Mouse (Mus musculus): ENCODE results near the gene Hace1. TPM values are rescaled to one million over a fixed set of nuclear protein-coding genes. Genes with fewer than 3 reads are reported as not detected.
"Not testable (repeated sequence)": the region's sequence is repeated elsewhere in the genome, so short reads cannot be mapped to it uniquely, and the experiment has no call there.

The Hace1 gene
- total RNA-seq (2021) = 1 to 10 TPM; 8.7 to 9.3 TPM

- intact Hi-C loops (cut with DNase I) = no loop called here
- DNase-seq (ENCODE audit: low spot score) = peak; percentile 69
Measured at GRCm38 (mm10) chr10:45577731-45578297, at the start of gene Hace1. TSS of gene Hace1 (plus strand) at chr10:45577829.

DNA sequence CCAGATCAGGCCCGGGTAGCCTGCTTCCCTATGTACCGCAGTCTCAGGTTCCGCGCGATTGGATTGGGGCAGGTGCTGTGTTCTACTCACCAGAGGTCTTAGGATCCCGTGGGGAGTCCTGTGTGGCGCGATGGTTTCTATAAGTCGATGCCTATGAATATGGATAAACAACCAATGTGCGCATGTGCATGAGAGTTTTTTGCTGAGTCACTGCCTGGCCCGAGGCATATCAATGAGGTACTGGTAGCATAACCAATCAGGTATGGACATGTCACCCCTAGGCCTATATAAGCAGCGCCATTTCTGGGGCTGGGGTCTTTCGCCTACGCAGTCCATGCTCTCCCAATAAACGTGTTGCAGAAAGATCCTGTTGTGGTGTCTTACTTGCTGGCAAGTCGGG lies 40.3 kb upstream of the Hace1 start:
- intact Hi-C loops (cut with DNase I); DNase-seq (ENCODE audit: low spot score): not testable (repeated sequence)

DNA sequence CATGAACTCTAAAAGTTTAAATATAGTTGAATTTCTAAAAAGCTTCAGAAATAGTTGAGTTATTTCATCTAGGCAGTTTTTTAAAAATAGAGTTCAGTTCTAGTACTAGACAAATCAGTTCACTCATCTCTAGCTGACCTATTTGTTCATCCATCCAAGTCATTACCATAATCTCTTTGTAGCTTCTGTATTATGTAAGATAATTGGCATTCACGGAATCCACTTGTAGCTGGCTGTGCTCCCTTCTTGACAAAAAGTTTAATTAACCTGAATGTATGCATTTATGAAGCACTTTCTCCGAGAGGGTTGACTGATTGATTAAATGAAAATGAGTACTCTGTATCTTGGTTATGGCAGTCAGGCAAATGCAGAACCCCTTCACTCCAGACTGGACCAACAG lies 34.9 kb upstream of the Hace1 start:
- intact Hi-C loops (cut with DNase I) = no loop called here
- DNase-seq (ENCODE audit: low spot score) = no peak

DNA sequence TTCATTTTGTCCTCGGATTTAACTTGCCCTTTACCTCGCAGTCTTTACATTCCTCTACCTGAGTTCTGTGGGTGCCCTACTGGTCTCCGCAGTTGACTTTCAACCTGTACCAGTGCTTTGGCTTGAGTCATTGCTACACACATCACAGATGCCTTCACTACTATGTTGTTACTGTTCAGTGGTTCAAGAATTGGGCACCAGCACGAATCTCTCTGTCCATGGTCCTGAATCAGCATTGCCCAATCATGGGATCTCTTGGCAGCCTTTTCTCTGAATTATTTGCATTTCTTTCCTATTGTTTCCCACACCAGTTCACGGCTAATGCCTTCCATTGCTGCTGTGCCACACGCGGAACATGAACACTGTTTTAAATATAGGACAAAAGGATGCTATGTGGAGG lies 30.8 kb upstream of the Hace1 start:
- intact Hi-C loops (cut with DNase I) = no loop called here
- no peak for DNase-seq (ENCODE audit: low spot score)

DNA sequence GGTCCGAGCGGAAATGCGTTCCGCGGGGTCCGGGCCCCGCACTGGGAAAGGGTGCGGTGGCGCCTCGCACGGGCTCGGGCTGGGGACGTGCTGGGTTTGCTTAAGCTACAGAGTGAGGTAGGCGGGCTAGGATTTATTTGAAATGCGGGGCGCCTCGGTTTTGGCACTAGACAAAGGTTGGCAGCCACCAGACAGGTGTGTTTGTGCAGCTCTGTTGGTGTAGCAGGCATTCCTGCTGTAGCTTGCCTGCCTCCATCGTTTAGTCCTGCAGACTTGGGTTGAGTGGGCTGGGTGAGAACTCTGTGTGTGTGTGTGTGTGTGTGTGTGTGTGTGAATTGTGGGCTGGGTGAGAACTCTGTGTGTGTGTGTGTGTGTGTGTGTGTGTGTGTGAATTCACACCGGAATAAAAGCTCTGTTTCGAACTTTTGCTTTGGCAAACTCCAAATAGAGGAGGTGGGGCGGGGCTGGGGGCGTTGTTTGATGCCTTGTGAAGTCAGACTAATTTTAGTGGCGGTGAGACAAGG lies 731 bp downstream of the Hace1 start:
- intact Hi-C loops (cut with DNase I) = no loop called here
- peak; percentile 4 for DNase-seq (ENCODE audit: low spot score)

GRCm38 (mm10) chr10:45583310-45583709 lies 5.7 kb downstream of the Hace1 start:
- no peak for DNase-seq (ENCODE audit: low spot score)
- intact Hi-C loops (cut with DNase I) = no loop called here

GRCm38 (mm10) chr10:45583829-45584228 lies 6.2 kb downstream of the Hace1 start:
- intact Hi-C loops (cut with DNase I) = no loop called here
- DNase-seq (ENCODE audit: low spot score) = no peak

DNA sequence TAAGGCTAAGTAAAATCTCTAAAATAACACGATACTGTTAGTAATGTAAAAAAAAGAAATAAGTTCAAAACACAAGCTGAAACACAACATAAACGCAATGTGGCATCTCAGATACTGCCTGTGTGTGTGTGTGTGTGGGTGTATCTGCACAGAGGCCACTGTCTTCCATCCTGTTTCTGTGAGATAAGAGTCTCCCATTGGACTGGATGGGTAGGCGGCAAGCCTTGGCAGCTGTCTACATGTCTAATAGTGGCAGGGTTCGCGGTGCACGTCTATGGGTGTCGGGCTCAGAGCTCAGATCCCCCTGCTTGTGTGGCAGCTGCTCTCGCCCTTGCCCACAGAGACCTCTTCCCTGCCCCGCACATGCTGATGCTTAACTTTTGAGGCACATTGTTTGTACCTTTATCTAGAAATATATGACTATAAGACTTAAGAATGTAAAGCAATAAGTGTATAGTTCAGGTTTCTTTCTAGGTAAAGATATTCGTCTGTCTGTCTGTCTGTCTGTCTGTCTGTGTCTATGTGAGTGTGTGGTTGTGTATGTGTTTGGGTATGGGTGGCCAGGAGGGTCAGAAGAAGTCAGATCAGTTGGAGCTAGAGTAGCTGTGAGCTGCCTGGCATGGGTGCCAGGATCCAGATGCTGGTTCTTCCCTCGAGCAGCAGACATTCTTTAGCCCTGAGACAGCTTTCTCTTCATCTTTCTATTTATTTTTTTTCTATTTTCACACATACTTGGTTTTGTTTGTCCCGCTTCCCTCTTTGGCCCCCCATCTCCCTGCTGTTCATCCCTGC lies 6.9 kb downstream of the Hace1 start:
- intact Hi-C loops (cut with DNase I) = no loop called here
- DNase-seq (ENCODE audit: low spot score) = no peak

DNA sequence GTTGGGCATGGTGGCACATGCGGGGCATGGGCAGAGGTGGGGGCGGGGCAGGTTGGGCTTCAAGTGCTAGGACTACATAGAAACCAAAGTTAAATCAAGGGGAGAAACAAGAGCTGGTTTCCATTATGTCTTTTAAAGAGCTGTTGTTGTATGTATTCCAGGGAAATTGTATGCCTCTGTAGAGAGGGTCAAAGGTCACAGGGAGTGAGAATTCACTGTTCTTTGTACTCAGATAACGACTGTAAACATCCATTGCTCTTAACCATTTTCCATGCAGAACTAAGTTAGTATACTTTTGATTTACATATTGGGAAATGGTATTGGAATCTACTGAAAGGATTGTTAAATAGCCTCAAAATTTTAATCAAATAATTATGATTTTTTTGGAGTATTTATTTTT lies 28.2 kb downstream of the Hace1 start:
- DNase-seq (ENCODE audit: low spot score) = no peak
- intact Hi-C loops (cut with DNase I) = no loop called here

- no peak for DNase-seq (ENCODE audit: low spot score)
- intact Hi-C loops (cut with DNase I) = no loop called here
Measured at GRCm38 (mm10) chr10:45610727-45611126, 33.1 kb downstream of the Hace1 start.

DNA sequence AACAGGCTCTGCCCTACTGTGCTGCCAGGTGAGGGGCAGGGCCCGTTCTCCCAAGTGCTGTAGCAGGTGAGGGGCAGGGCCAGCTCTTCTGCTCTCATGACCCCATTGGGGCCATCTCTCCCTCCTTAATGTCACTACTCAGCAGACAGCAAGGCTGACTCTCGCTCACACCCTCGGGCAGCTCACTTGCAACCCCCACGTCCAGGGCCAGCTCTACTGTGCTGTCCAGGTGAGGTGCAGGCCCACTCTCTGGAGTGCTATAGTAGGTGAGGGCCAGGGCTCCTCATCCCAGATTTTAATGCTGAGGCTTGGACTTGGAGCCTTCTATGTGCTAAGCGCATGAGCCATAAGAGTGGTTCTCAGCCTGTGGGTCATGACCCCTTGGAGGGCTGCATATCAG lies 38.4 kb downstream of the Hace1 start:
- intact Hi-C loops (cut with DNase I) = no loop called here
- DNase-seq (ENCODE audit: low spot score) = no peak

GRCm38 (mm10) chr10:45619039-45619438 lies 41.4 kb downstream of the Hace1 start:
- intact Hi-C loops (cut with DNase I) = no loop called here
- DNase-seq (ENCODE audit: low spot score) = no peak

DNA sequence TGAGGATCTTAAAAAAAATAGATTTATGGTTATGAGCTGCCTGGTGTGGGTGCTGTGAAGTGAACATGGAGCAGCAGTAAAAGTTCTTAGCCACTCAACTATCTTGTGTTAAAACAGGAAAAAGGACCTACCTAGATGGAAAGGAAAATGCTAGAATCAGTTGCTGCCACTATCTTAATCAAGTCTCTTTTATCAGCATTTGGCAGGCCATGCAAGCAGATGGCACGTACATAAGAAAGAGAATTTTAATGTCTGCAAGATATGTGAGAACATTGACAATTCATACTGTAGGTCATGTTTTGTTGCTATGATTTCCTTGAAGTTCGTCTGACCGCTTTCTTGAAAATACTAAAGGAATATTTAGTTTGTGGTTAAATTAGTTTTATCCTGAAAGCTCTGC lies 54.4 kb downstream of the Hace1 start:
- intact Hi-C loops (cut with DNase I) = no loop called here
- DNase-seq (ENCODE audit: low spot score) = no peak

GRCm38 (mm10) chr10:45632641-45633040 lies 55.0 kb downstream of the Hace1 start:
- intact Hi-C loops (cut with DNase I) = no loop called here
- no peak for DNase-seq (ENCODE audit: low spot score)

- intact Hi-C loops (cut with DNase I) = no loop called here
- DNase-seq (ENCODE audit: low spot score) = no peak
Measured at GRCm38 (mm10) chr10:45635201-45635600, 57.6 kb downstream of the Hace1 start.

DNA sequence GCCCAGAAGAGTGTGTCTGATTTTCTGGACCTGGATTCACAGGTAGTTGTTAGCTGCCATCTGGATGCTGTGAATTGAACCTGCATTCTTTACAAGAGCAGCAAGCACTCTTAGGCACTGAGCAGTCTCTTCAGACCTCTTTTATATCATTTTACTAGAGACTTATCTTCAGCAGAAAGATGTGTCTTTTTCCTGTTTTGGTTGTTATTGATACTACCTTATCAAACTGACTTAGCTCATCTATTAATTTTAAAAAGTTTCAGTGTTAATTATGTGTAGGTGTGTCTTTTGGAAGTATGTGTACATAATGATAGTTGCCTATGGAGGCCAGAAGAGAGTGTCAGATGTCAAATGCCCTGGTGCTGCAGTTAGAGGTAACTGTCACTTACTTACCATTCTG lies 62.1 kb downstream of the Hace1 start:
- intact Hi-C loops (cut with DNase I) = no loop called here
- no peak for DNase-seq (ENCODE audit: low spot score)

DNA sequence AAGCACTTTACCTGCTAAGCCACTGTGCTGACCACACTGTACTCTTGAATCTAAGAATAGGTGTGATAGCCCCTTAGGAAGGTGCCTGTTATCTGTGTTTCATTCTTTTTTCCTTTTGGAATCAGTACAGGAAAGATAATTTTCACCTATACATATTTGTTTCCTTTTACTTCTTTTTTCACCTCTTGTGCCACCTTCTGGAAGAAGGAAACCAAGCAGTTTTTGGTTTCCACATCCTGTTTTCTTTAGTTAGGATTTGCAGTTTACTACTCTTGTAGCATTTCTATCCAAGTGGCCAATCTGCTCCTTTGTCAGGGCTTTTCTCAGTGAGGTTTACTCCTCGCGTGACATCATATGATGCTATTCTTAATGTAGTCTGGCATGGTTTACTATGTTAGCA lies 76.4 kb downstream of the Hace1 start:
- no peak for DNase-seq (ENCODE audit: low spot score)
- intact Hi-C loops (cut with DNase I) = loop anchor here (10.0 kb wide), 1 partner anchor 269 kb away; no protein-coding TSS in a partner anchor

DNA sequence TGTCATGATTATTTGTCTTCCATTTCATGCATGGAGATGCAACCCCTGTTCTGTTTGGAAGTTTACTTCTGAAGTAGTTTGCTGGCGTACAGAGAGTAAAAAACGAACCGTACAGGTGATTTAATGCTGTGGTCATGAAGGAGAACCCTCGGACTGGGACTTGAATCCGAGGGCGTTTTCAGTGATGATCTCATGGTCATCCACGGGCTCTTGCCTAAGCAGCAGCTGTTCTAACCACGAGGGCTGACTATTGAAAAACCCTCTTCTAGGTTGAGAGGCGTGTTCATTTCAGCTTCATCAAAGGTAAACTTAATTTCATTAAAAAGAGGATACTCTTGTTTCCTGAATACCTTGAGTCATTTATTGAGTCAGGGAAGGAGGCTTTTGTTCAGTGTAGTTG lies 84.4 kb downstream of the Hace1 start:
- intact Hi-C loops (cut with DNase I) = no loop called here
- no peak for DNase-seq (ENCODE audit: low spot score)

DNA sequence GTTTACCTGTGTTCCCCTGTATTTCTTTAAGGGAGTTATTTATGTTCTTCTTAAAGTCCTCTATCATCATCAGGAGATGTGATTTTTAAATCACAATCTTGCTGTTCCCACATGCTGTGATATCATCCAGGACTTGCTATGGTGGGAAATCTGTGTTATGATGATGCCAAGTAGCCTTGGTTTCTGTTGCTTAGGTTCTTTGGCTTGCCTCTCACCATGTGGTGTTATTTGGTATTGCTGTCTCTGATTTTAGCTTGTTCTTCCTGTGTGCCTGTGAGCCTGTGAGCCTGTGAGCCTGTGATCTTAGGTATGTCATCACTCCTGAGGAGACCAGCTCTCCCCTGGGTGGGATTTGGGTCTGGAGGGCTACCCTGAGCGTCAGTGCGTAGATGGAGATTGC lies 90.6 kb downstream of the Hace1 start:
- intact Hi-C loops (cut with DNase I) = no loop called here
- no peak for DNase-seq (ENCODE audit: low spot score)

- DNase-seq (ENCODE audit: low spot score) = no peak
- intact Hi-C loops (cut with DNase I) = loop anchor here (2.0 kb wide), 1 partner anchor 124 kb away; no protein-coding TSS in a partner anchor
Measured at GRCm38 (mm10) chr10:45676796-45677195, 99.2 kb downstream of the Hace1 start.

- intact Hi-C loops (cut with DNase I) = no loop called here
- no peak for DNase-seq (ENCODE audit: low spot score)
Measured at GRCm38 (mm10) chr10:45686191-45686590, 108.6 kb downstream of the Hace1 start.

Data from heart, postnatal 25 days (tissue).